Mouse (Mus musculus) E14TG2a.4 (cell line): ENCODE data around the gene 1700014D04Rik.

Experiments used
- CTCF ChIP-seq: conservative IDR thresholded peaks from 2 replicates; pipeline ENCODE4 v1.5.1; 2014; ENCODE audit warnings: low read length
- POU5F1 ChIP-seq: IDR thresholded peaks from 2 replicates; pipeline ENCODE4 v1.6.1; 2014; ENCODE audit warnings: low read length, borderline replicate concordance

DNA sequence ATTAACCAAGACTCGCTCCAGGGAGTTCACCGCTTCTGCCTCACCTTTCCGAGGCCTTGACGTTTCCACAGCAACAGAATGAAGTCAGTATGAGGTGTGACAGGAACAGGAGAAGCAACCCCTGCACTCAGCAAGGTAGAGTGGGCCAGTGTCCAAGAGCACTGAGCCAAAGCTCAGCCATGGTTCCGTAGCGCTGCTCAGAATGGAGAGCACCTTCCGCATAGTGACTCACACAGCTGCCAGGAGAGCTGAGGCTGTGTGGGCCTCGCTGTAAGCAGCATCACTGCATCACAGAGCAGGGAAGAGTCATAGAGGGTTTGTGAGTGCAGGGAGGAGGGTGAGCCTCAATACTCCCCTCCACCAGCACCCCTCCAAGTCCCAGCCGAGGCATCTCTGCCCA, at the start of gene 1700014D04Rik:
- TF ChIP-seq CTCF (no peak), POU5F1 (no peak)
